Mouse (Mus musculus): Measurements from ENCODE around the gene Hs3st4.

Hs3st4 gene

GRCm38 (mm10) chr7:123982461-123983038, at the start of gene Hs3st4:
Hs3st4 (plus strand) TSS chr7:123982869.
- no peak for DNase-seq (ENCODE audit: low spot score)

- no peak for DNase-seq (ENCODE audit: low spot score)
Observed at GRCm38 (mm10) chr7:123946836-123947235, 35.8 kb upstream of the Hs3st4 start.

GRCm38 (mm10) chr7:123963021-123963420, 19.6 kb upstream of the Hs3st4 start:
- DNase-seq (ENCODE audit: low spot score), result no peak

GRCm38 (mm10) chr7:123964559-123965142, 18.0 kb upstream of the Hs3st4 start:
- no peak for DNase-seq (ENCODE audit: low spot score)

- DNase-seq (ENCODE audit: low spot score), result no peak
Observed at GRCm38 (mm10) chr7:123965515-123965914, 17.2 kb upstream of the Hs3st4 start.

- no peak for DNase-seq (ENCODE audit: low spot score)
Observed at GRCm38 (mm10) chr7:123975441-123975840, 7.2 kb upstream of the Hs3st4 start.

DNA sequence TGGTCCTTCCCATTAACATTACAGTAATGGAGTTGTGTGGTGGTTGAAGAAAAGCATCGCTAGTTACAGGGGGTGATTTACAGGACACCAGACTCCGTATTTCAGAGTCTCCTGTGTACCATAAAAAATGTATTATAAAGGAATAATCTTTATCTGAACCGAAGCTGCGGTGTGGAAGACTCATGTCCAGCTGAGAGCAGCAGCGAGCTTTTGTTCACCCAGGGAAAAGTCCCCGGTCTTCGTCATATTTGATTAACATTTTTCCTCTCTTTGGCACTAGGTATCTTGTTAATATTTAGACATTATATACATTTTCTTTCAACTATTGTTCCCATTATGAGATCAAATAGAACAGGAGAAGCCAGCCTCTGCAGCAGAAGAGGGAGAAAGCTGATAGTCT, 1.2 kb upstream of the Hs3st4 start:
- DNase-seq (ENCODE audit: low spot score), result no peak

DNA sequence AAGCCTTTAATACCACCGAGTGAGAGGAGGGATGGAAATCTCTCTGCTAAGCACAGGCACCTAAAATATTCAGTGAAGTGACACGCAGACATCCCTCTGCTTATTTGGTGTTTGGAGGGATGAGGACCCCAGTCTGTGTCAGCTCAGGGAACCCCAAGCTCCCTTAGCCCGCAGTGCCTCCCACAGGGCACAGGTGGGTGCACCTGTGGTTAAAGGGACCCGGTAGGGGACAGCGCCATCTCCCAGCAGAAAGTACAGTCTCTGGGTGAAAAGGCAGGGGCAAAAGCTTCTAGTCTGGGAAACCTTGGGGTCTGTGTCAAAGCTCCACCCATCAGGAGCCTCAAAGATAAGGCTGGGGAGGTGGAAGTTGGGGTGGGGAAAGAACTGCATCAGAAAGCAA, 659 bp upstream of the Hs3st4 start:
- no peak for DNase-seq (ENCODE audit: low spot score)

GRCm38 (mm10) chr7:123983177-123984046, 743 bp downstream of the Hs3st4 start:
- DNase-seq (ENCODE audit: low spot score), result no peak

DNA sequence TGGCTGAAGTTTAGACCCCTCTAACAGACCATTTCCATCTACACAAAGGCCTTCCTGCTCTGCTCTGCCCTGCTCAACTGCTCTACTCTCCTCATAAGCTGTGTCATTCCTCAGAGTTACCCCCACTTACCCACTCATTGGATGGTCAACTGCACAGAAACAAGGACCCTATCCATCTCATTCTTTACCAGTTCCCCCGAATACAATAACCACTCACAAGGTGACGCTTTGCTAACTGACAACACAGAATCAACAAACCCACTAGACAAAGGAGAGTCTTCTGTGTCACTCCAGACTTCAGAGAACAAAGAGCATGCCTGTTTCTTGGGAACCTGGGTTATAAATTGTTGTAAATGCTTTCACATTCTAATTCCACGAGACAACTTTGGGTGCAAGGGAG, 9.5 kb downstream of the Hs3st4 start:
- no peak for DNase-seq (ENCODE audit: low spot score)

GRCm38 (mm10) chr7:123997266-123997665, 14.6 kb downstream of the Hs3st4 start:
- no peak for DNase-seq (ENCODE audit: low spot score)

DNA sequence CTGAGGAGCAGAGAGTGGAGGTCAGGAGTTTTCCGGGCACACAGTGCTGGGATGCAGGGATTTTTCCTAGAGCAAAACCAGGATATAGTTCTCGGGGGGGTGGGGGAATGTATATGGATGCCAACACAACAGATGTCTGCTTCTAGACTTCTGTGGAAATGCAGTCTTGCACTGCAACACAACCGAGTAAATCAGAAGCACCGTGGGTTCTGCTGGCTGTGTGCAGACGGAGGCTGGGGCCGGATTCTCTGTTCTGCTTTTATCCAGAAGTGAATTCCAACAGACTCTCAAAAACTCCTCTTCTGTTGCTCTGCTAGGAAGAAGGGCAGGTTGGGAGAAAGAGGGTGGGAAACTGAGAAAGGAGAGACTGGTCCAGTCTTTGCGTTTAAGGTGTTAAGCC, 15.9 kb downstream of the Hs3st4 start:
- no peak for DNase-seq (ENCODE audit: low spot score)

GRCm38 (mm10) chr7:124026908-124027307, 44.2 kb downstream of the Hs3st4 start:
- DNase-seq (ENCODE audit: low spot score), result no peak

DNA sequence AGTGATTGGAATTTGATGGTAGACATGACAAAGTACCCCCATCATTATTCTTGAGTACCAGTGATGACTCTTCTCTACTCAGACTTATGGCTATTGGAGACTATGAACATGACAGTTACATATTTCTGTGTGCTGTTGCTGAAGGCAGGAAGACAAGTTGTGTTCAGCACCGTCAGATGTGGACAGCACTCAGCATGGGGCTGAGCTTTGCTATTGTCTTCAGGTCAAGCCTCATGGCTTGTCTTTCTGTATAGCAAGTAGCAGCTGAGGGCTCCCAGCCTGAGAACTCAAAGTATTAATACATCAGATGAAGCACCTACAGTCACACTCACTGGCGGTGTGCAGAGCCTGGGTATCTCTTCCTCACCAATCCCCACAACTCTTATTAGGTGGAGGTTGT, 49.6 kb downstream of the Hs3st4 start:
- DNase-seq (ENCODE audit: low spot score), result no peak

DNA sequence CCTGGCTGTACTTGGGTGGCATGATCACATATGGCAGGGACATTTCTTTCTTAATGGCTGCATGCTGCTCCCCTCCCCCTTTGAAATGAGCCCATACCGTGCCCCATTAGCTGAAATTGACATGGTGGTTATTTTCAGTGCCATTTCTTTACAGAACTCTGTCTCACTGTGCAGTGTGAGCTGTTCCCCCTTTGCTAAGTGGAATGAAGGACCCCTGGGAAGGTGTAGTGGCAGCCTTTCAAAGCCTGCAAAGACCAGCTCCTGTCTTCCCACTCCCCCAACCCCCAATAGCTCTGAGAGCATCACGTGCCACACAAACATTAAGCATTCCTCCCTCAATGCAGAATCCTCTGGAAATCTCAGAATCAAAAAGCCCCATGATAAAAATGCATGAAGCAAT, 50.7 kb downstream of the Hs3st4 start:
- no peak for DNase-seq (ENCODE audit: low spot score)

DNA sequence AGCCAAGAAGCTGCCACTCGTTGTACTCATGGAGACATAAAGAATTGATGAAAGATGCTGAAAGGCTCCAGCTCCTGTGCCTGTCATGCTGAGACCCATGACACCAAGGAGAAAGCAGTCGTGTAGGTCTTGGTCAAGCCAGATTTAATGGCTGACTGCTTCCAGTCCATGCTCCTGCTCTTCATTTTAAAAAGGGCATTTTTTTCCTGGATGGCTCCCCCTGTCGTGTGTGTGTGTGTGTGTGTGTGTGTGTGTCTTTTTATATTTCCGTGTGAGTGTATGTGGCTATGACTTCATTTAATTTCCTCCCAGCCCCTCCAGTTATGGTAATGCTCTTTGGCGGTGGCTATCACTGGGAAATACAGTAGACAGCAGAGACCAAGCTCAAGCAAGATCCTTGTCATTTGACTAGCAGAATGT, 54.6 kb downstream of the Hs3st4 start:
- no peak for DNase-seq (ENCODE audit: low spot score)

DNA sequence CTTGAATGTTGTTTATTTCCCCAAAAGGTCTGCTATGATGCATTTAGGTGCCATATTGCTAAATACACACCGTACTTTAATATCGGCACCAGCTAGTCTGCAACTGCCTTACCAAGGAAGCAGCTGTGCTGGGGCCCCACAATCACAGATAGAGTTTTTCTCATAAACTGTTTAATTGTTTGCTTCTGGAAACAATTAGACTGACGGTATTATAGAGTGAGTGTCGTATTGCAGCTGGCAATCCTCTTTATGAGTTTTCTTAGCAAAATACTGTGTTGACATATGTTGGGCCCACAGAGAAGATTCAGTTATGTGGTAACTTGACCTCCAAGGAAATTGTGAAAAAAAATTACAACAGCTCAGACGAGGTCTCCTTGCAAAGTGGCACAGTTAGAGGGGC, 56.5 kb downstream of the Hs3st4 start:
- no peak for DNase-seq (ENCODE audit: low spot score)

DNA sequence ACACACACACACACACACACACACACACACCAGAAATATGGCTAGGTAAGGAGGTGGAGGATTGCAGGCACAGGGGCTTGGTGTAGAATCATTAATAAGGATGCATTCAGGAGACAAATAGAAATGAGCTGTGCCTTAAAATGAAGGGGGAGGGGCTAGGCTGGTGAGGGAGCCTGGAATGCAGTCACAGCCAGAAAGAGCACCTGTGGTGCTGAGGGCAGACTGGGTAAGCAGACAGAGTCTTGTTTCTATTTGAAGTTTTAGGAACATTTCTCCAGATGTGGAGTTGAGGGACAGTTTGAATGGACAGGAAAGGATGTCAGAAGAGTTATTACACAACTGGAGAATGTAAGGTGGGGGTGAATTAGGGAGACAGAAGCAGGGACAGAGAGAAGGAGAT, 64.7 kb downstream of the Hs3st4 start:
- no peak for DNase-seq (ENCODE audit: low spot score)

GRCm38 (mm10) chr7:124048971-124049370, 66.3 kb downstream of the Hs3st4 start:
- DNase-seq (ENCODE audit: low spot score), result no peak

- no peak for DNase-seq (ENCODE audit: low spot score)
Observed at GRCm38 (mm10) chr7:124050421-124050820, 67.8 kb downstream of the Hs3st4 start.

GRCm38 (mm10) chr7:124083741-124084140, 101.1 kb downstream of the Hs3st4 start:
- no peak for DNase-seq (ENCODE audit: low spot score)

- DNase-seq (ENCODE audit: low spot score), result no peak
Observed at GRCm38 (mm10) chr7:124129019-124129418, 146.3 kb downstream of the Hs3st4 start.

GRCm38 (mm10) chr7:124131312-124131711, 148.6 kb downstream of the Hs3st4 start:
- DNase-seq (ENCODE audit: low spot score), result peak; percentile 80
